Mouse (Mus musculus) E14TG2a.4 (cell line): Measurements from ENCODE around the gene Mxd3.

Experiments used
- H3K27me3 ChIP-seq: 2 replicates; pipeline ENCODE4 v1.6.1; 2014; ENCODE audit warnings: low read length, control low read depth; ENCODE audit not compliant: insufficient read depth
- H3K36me3 ChIP-seq: 2 replicates; pipeline ENCODE4 v1.6.1; 2014; ENCODE audit warnings: low read length, control low read depth; ENCODE audit not compliant: insufficient read depth
- H3K4me1 ChIP-seq: replicated peaks from 2 replicates; pipeline ENCODE4 v1.6.1; 2014; ENCODE audit warnings: low read depth, low read length, control low read depth
- H3K4me3 ChIP-seq: replicated peaks from 2 replicates; pipeline ENCODE4 v1.5.1; 2014; ENCODE audit warnings: mild to moderate bottlenecking, low read length
- H3K9me3 ChIP-seq: 2 replicates; pipeline ENCODE4 v1.6.1; 2014; ENCODE audit warnings: low read length, control low read depth
- CTCF ChIP-seq: conservative IDR thresholded peaks from 2 replicates; pipeline ENCODE4 v1.5.1; 2014; ENCODE audit warnings: low read length
- NANOG ChIP-seq: IDR thresholded peaks from 2 replicates; pipeline ENCODE4 v1.6.1; 2014; ENCODE audit warnings: borderline replicate concordance, low read length, mixed read lengths
- POU5F1 ChIP-seq: IDR thresholded peaks from 2 replicates; pipeline ENCODE4 v1.6.1; 2014; ENCODE audit warnings: low read length, borderline replicate concordance

Mxd3 gene

GRCm38 (mm10) chr13:55314891-55315412 is 14.7 kb downstream of the Mxd3 start:
- Histone ChIP-seq H3K9me3 (no peaks in the 10 kb centered on the region), H3K36me3 (peaks cover 100% of the 10 kb centered on the region), H3K4me3 (no peak overlapping the region), H3K4me1 (peaks cover 59% of the 10 kb centered on the region), H3K27me3 (no peaks in the 10 kb centered on the region)
- TF ChIP-seq NANOG (no peak), POU5F1 (no peak), CTCF (no peak)

GRCm38 (mm10) chr13:55313051-55313450 is 16.6 kb downstream of the Mxd3 start:
- Histone ChIP-seq H3K27me3 (no peaks in the 10 kb centered on the region), H3K9me3 (no peaks in the 10 kb centered on the region), H3K4me3 (no peak overlapping the region), H3K4me1 (peaks cover 56% of the 10 kb centered on the region), H3K36me3 (peaks cover 99% of the 10 kb centered on the region)
- TF ChIP-seq NANOG (no peak), POU5F1 (no peak), CTCF (no peak)

DNA sequence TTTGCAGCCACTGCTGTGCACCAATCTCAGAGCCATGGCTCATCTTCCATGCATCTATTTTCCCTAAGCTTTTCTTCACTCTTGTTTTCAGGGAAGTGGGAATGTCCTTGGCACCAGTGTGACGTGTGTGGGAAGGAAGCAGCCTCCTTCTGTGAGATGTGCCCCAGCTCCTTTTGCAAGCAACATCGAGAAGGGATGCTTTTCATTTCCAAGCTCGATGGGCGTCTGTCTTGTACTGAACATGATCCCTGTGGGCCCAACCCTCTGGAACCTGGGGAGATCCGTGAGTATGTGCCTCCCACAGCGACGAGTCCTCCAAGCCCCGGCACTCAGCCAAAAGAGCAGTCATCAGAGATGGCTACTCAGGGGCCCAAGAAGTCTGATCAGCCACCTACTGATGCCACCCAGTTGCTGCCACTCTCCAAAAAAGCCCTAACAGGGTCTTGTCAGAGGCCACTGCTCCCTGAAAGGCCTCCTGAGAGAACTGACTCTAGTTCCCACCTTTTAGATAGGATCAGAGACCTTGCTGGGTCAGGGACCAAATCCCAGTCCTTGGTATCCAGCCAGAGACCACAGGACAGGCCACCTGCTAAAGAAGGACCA is 17.5 kb downstream of the Mxd3 start:
- no peak overlapping the region for H3K4me3 ChIP-seq
- peaks cover 48% of the 10 kb centered on the region for H3K4me1 ChIP-seq
- H3K36me3 ChIP-seq = peaks cover 99% of the 10 kb centered on the region
- TF ChIP-seq POU5F1 (no peak), CTCF (no peak)
- H3K27me3 ChIP-seq = no peaks in the 10 kb centered on the region
- no peaks in the 10 kb centered on the region for H3K9me3 ChIP-seq

GRCm38 (mm10) chr13:55300913-55301312 is 28.7 kb downstream of the Mxd3 start:
- TF ChIP-seq POU5F1 (no peak), NANOG (no peak), CTCF (no peak)

DNA sequence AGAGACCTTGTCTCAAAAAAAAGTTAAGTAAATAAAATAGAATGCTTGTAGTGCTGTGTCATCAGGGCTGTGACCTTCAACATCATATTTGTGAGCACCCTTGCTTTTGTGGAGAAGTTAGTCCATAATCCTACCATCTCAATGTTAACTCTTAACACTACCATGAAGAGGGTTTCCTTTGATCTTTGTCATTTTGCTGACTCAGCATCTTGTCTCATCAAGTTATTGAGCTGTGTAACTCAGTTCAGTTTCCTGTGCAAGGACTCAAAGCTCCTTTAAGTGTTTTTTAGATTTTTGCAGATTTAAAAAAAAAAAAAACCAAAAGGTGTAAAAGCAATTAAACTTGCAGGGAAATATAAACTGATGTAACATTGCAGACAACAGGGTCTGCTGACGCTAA is 32.9 kb downstream of the Mxd3 start:
- no peak for TF ChIP-seq CTCF
- TF ChIP-seq NANOG = no peak
- no peak for TF ChIP-seq POU5F1
- H3K27me3 ChIP-seq = no peaks in the 10 kb centered on the region

More at GRCm38 (mm10) chr13:55300913-55301312, 28.7 kb downstream of the Mxd3 start:
- Histone ChIP-seq H3K36me3 (peaks cover 100% of the 10 kb centered on the region), H3K4me3 (no peak overlapping the region), H3K9me3 (no peaks in the 10 kb centered on the region), H3K27me3 (no peaks in the 10 kb centered on the region), H3K4me1 (no peaks in the 10 kb centered on the region)

GRCm38 (mm10) chr13:55288854-55289253 is 40.8 kb downstream of the Mxd3 start:
- no peaks in the 10 kb centered on the region for H3K27me3 ChIP-seq
- no peak overlapping the region for H3K4me3 ChIP-seq
- peaks cover 92% of the 10 kb centered on the region for H3K36me3 ChIP-seq
- H3K9me3 ChIP-seq = no peaks in the 10 kb centered on the region
- H3K4me1 ChIP-seq = peaks cover 7% of the 10 kb centered on the region
- TF ChIP-seq CTCF = no peak

More for the DNA sequence above, 32.9 kb downstream of the Mxd3 start:
- 0 out of 2 replicates have a peak, but pooled peaks cover 5% of the 10 kb centered on the region for H3K4me1 ChIP-seq
- H3K9me3 ChIP-seq = no peaks in the 10 kb centered on the region
- peaks cover 100% of the 10 kb centered on the region for H3K36me3 ChIP-seq
- no peak overlapping the region for H3K4me3 ChIP-seq

GRCm38 (mm10) chr13:55277646-55278045 is 52.0 kb downstream of the Mxd3 start:
- H3K27me3 ChIP-seq = no peaks in the 10 kb centered on the region
- TF ChIP-seq CTCF (no peak), NANOG (no peak), POU5F1 (no peak)
- no peaks in the 10 kb centered on the region for H3K9me3 ChIP-seq
- H3K4me1 ChIP-seq = peaks cover 60% of the 10 kb centered on the region
- H3K36me3 ChIP-seq = peaks cover 92% of the 10 kb centered on the region
- no peak overlapping the region for H3K4me3 ChIP-seq

GRCm38 (mm10) chr13:55277203-55277602 is 52.4 kb downstream of the Mxd3 start:
- H3K27me3 ChIP-seq = no peaks in the 10 kb centered on the region
- H3K4me3 ChIP-seq = no peak overlapping the region
- peaks cover 60% of the 10 kb centered on the region for H3K4me1 ChIP-seq
- H3K36me3 ChIP-seq = peaks cover 91% of the 10 kb centered on the region
- no peak for TF ChIP-seq CTCF
- no peak for TF ChIP-seq NANOG
- TF ChIP-seq POU5F1 = no peak
- H3K9me3 ChIP-seq = no peaks in the 10 kb centered on the region
